Mouse (Mus musculus) fat pad, adult 2 months (tissue): ENCODE data around the gene Lingo1.

Experiments used
- DNase-seq: peaks from one replicate; pipeline ENCODE4 v3.0.0-alpha.2; 2011; ENCODE audit warnings: low read depth, low spot score; ENCODE audit errors: extremely low read depth

Lingo1 gene

GRCm38 (mm10) chr9:56608691-56609351, 187.4 kb downstream of the Lingo1 start:
- no peak for DNase-seq

- DNase-seq, result no peak
These were observed 190.1 kb downstream of the Lingo1 start for GRCm38 (mm10) chr9:56606082-56606740.

- no peak for DNase-seq
These were observed 190.8 kb downstream of the Lingo1 start for GRCm38 (mm10) chr9:56605443-56605806.

GRCm38 (mm10) chr9:56604797-56605442, 191.3 kb downstream of the Lingo1 start:
- DNase-seq, result no peak

- DNase-seq, result no peak
These were observed 195.6 kb downstream of the Lingo1 start for GRCm38 (mm10) chr9:56600655-56601054.

- no peak for DNase-seq
These were observed 203.6 kb downstream of the Lingo1 start for GRCm38 (mm10) chr9:56592639-56593038.

- no peak for DNase-seq
These were observed 204.9 kb downstream of the Lingo1 start for GRCm38 (mm10) chr9:56591248-56591888.

- DNase-seq, result no peak
These were observed 206.5 kb downstream of the Lingo1 start for GRCm38 (mm10) chr9:56589762-56590161.

GRCm38 (mm10) chr9:56584043-56584424, 212.2 kb downstream of the Lingo1 start:
- no peak for DNase-seq

GRCm38 (mm10) chr9:56583139-56584042, 212.9 kb downstream of the Lingo1 start:
- no peak for DNase-seq

- no peak for DNase-seq
These were observed 213.6 kb downstream of the Lingo1 start for GRCm38 (mm10) chr9:56582628-56583027.

- no peak for DNase-seq
These were observed 214.6 kb downstream of the Lingo1 start for GRCm38 (mm10) chr9:56581700-56582099.

GRCm38 (mm10) chr9:56581016-56581415, 215.3 kb downstream of the Lingo1 start:
- no peak for DNase-seq

- no peak for DNase-seq
These were observed 216.2 kb downstream of the Lingo1 start for GRCm38 (mm10) chr9:56580101-56580500.

- DNase-seq, result no peak
These were observed 218.9 kb downstream of the Lingo1 start for GRCm38 (mm10) chr9:56577405-56577804.

GRCm38 (mm10) chr9:56572534-56573479, 223.5 kb downstream of the Lingo1 start:
- DNase-seq, result no peak
